ENCODE assay signal across 19 mouse cellular contexts in the genomic region with DNA sequence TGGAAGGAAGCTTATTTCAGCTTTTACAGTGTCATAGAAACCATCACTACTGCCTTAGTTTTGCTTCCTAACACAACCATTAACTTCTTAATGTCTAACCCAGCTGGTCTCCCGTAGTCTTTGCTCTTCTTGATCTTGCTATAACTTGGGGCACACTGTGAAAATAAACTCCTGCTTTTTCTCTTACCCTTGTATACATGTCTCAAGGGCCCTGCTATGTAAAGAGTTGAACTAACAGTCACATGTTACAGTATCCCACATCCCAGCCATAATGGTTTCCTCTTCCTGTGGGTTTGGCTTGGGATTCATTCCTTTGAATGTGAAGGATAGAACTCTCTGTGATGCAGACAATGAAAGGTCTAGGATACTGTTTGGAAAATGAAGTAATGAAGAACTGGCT.
DNase-seq lines count a peak whose midpoint lies in the region; ATAC-seq and TF ChIP-seq lines count a peak whose summit lies in the region.
"Had no signal": no experiment of that assay in that cellular context is flagged by ENCODE, and none has a peak within 500 bp of the region (broad histone marks: within the 10 kb centered on the region; RNA-seq: fewer than 3 reads in every experiment).

No protein-coding gene starts in this region.

- no peaks in the 10 kb centered on the region for H3K36me3 ChIP-seq in limb, embryonic 13.5 days
- no peaks in the 10 kb centered on the region for H3K36me3 ChIP-seq in limb, embryonic 10.5 days
- no peaks in the 10 kb centered on the region for H3K36me3 ChIP-seq in limb, embryonic 14.5 days (ENCODE audit: control insufficient read depth, insufficient read depth, low read length)
- H3K36me3 ChIP-seq: G1E had no signal

- TF ChIP-seq POLR2A in limb, embryonic 14.5 days (IDR thresholded peaks at IDR 0.05; ENCODE audit: borderline replicate concordance, extremely low read depth, insufficient read depth, insufficient read length) = no peak

- H3K9ac ChIP-seq in limb, embryonic 13.5 days = no peak overlapping the region
- H3K9ac ChIP-seq in limb, embryonic 14.5 days (ENCODE audit: low read depth, low read length, severe bottlenecking) = no peak overlapping the region

- no peaks in the 10 kb centered on the region for H3K9me3 ChIP-seq in limb, embryonic 13.5 days
- no peaks in the 10 kb centered on the region for H3K9me3 ChIP-seq in limb, embryonic 10.5 days (replicated peaks)
- H3K9me3 ChIP-seq in limb, embryonic 14.5 days (ENCODE audit: control insufficient read depth, low read length) = no peaks in the 10 kb centered on the region

- no peaks in the 10 kb centered on the region for H3K27me3 ChIP-seq in limb, embryonic 13.5 days
- no peaks in the 10 kb centered on the region for H3K27me3 ChIP-seq in limb, embryonic 10.5 days (ENCODE audit: low read depth, poor library complexity, severe bottlenecking)
- no peaks in the 10 kb centered on the region for H3K27me3 ChIP-seq in limb, embryonic 14.5 days (ENCODE audit: control insufficient read depth, insufficient read depth, low read length)
- H3K27me3 ChIP-seq: CH12.LX, Patski had no signal

- no peak overlapping the region for H3K4me3 ChIP-seq in limb, embryonic 13.5 days
- H3K4me3 ChIP-seq in limb, embryonic 10.5 days = no peak overlapping the region
- H3K4me3 ChIP-seq in limb, embryonic 14.5 days (replicated peaks; ENCODE audit: low read length) = no peak overlapping the region

- DNase-seq in limb, embryonic 10.5 days (ENCODE audit: low spot score) = no peak
- no peak for DNase-seq in limb, embryonic 14.5 days (ENCODE audit: low spot score)
- no peak for DNase-seq in thymus, postnatal 25 days
- DNase-seq: adrenal gland, adult 2 months; adrenal gland, adult 8-10 months; adrenal gland, postnatal 10 days; adrenal gland, postnatal 14 days; adrenal gland, postnatal 25 days; adrenal gland, postnatal 36 days; B cell, adult 2 months; cerebellum, adult 11 months; cerebellum, adult 11-12 months; cerebellum, adult 18-20 months had no signal

- H3K4me1 ChIP-seq in limb, embryonic 13.5 days = no peaks in the 10 kb centered on the region
- peaks cover 8% of the 10 kb centered on the region for H3K4me1 ChIP-seq in limb, embryonic 10.5 days
- no peaks in the 10 kb centered on the region for H3K4me1 ChIP-seq in limb, embryonic 14.5 days (ENCODE audit: control insufficient read depth, insufficient read depth, low read length)

- no peak overlapping the region for H3K27ac ChIP-seq in limb, embryonic 13.5 days
- H3K27ac ChIP-seq in limb, embryonic 10.5 days = no peak overlapping the region
- H3K27ac ChIP-seq in limb, embryonic 14.5 days (replicated peaks; ENCODE audit: low read depth, low read length) = no peak overlapping the region

- H3K4me2 ChIP-seq in limb, embryonic 13.5 days (replicated peaks) = no peak overlapping the region
- H3K4me2 ChIP-seq in limb, embryonic 14.5 days (replicated peaks; ENCODE audit: low read depth, low read length, severe bottlenecking) = no peak overlapping the region

- WGBS in limb, embryonic 13.5 days = 61% methylated on average over 1 of the region's 1 CpGs
- 94% methylated on average over 1 of the region's 1 CpGs for WGBS in limb, embryonic 10.5 days
- WGBS in limb, embryonic 14.5 days = 53% methylated on average over 1 of the region's 1 CpGs

- peak; percentile 67; the same call in 1 of the 2 replicates for ATAC-seq in limb, embryonic 13.5 days (ENCODE audit: low FRiP score, low read depth)
- ATAC-seq in limb, embryonic 14.5 days (ENCODE audit: low FRiP score, low read depth) = peak; percentile 65; the same call in 1 of the 2 replicates
- ATAC-seq: activated CD4-positive, CD25-positive, alpha-beta regulatory T cell, adult 4 months; CD4-positive, CD25-positive, alpha-beta regulatory T cell, adult 4 months; Patski had no signal
